Mouse (Mus musculus) fat pad, adult 2 months (tissue): ENCODE data around the gene Afg3l1.
"Not testable (repeated sequence)": the region's sequence is repeated elsewhere in the genome, so short reads cannot be mapped to it uniquely, and the experiment has no call there.

Source experiments
- DNase-seq: peaks from one replicate; pipeline ENCODE4 v3.0.0-alpha.2; 2011; ENCODE audit warnings: low read depth, low spot score; ENCODE audit errors: extremely low read depth

The Afg3l1 gene

DNA sequence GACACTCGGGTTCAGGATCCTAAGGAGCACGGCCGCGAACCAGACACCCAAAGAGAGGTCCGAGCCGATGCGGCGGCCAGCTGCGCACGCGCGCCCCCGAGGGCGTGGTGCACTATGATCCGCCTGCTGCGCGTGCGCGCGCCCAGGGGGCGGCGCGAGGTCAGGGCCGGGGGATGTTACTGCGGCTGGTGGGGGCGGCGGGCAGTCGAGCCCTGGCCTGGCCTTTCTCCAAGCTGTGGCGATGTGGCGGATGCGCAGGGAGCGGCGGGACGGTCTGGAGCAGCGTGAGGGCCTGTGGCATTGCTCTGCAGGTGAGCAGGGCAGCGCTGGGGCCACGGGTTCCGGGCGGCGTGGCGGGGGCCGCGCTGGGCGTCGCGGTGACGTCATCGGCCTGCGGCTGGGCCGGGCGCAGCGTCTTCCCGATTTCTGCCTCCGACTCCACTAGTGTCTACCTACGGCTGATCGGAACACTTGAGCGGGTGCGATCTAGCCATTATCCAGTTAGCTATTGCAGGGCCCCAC lies at the start of gene Afg3l1:
Gene Afg3l1 (plus strand): TSS at position 167 of the 522 bp plus-strand sequence.
- no peak for DNase-seq

DNA sequence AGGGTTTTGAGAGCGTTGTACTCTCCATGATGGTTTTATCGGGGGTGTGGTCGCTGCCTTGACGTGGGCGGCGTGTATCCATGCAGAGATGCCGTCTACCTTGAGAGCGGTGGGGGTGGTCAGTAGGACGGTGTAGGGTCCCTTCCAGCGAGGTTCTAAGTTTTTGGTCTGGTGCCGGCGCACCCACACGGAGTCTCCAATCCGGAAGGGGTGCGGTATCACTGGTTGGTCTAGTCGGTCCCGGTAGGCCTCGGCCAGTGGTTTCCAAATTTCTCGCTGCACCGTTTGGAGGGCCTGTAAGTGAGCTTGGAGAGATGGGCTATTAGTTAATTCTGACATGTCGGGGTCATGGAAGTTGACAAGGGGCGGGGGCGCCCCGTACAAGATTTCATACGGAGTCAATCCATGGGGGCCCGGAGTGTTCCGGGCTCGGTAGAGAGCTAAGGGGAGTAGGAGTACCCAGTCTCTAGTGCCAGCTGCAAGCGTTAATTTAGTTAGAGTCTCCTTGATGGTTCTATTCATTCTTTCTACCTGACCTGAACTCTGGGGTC lies 49.3 kb upstream of the Afg3l1 start:
- no peak for DNase-seq

DNA sequence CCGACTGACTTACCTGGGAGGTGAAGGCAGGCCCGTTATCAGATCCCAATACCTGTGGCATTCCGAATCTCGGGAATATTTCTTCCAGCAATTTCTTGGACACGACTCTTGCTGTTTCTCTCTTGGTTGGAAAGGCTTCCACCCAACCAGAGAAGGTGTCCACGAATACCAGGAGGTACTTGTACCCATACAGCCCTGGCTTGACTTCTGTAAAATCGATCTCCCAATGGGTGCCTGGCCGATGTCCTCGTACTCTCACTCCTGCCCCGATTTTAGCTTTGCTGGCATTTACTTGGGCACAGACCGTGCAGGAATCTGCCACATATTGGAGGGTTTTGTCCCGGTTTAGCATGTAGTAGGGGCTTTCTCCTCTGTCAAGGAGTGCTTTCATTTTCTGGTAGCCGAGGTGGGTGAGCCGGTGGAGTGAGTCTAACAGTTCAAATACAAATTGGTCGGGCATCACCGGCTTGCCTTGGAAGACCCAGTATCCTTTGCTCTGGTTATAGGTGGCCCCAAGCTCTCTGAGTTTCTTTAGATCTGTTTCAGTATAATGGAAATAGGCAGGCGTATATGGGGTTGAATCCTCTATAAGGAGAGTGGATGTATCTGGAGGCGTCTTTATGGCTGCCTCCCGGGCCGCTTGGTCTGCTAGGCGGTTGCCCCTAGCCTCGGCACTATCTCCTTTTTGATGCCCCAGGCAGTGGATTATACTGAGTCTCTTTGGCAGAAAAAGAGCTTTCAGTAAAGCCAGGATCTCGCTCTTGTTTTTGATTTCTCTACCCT lies 48.6 kb upstream of the Afg3l1 start:
- DNase-seq, result no peak

DNA sequence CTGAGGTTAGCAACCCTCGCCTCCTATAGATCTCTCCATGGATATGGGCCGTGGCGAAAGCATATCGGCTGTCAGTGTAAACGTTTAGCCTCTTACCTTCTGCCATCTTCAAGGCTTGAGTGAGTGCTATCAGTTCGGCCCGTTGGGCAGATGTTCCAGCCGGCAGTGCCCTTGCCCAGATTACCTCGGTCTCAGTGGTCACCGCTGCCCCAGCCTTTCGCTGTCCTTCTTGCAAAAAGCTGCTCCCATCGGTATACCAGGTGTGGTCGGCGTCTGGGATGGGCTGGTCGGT lies 48.0 kb upstream of the Afg3l1 start:
- not testable (repeated sequence) for DNase-seq

DNA sequence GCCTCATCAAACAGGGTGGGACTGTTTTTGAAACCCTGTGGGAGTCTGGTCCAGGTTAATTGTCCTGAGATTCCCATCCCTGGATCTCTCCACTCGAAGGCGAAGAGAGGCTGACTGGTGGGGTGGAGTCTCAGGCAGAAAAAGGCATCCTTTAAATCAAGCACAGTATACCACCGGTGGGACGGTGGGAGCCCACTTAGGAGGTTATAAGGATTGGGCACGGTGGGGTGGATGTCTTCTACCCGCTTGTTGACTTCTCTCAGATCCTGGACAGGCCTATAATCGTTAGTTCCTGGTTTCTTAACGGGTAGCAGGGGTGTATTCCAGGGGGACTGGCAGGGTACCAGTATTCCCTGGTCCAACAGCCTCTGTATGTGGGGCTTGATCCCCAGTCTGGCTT lies 46.8 kb upstream of the Afg3l1 start:
- not testable (repeated sequence) for DNase-seq

DNA sequence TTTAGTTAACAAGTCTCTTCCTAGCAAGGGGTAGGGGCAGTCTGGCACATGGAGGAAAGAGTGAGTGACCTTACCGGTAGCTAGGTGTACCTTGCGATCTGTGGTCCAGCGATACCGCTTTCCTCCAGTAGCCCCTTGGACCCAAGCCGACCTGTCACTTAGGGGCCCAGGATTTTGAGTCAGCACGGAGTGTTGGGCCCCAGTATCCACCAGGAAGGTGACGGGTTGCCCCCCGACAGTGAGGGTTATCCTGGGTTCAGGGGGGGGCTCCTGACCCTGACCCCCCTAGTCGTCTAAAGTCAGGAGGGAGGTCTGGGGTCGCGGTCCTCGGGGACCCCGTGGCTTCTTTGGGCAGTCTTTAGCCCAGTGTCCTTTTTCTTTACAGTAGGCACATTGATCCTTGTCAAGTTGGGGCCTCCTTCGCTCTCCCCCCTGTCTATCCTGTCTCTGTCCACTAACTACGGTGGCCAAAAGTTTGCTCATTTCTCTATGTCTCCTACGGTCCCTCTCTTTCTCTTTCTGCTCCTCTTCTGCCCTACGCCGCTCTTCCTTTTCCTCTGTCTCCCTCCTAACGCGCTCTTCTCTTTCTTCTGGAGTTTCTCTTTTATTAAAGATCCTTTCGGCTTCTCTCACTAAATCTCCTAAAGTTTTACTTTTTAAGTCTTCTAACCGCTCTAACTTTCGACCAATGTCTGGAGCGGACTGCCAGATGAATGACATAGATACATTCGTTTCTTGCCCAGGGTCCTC lies 45.9 kb upstream of the Afg3l1 start:
- no peak for DNase-seq

DNA sequence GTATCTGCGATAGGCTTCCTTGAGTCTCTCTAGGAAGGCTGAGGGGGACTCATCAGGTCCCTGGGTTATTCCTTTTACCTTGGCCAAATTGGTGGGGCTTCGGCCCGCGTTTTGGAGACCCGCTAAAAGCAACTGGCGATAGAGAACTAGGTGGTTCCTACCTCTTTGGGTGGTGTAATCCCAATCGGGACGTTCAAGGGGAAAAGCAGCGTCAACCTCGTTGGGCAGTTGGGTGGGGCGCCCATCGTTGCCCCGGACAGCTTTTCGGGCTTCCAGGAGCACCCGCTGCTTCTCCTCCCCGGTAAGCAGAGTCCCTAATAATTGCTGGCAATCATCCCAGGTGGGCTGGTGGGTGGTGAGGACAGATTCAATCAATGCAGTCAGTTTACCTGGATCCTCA lies 45.3 kb upstream of the Afg3l1 start:
- no peak for DNase-seq

DNA sequence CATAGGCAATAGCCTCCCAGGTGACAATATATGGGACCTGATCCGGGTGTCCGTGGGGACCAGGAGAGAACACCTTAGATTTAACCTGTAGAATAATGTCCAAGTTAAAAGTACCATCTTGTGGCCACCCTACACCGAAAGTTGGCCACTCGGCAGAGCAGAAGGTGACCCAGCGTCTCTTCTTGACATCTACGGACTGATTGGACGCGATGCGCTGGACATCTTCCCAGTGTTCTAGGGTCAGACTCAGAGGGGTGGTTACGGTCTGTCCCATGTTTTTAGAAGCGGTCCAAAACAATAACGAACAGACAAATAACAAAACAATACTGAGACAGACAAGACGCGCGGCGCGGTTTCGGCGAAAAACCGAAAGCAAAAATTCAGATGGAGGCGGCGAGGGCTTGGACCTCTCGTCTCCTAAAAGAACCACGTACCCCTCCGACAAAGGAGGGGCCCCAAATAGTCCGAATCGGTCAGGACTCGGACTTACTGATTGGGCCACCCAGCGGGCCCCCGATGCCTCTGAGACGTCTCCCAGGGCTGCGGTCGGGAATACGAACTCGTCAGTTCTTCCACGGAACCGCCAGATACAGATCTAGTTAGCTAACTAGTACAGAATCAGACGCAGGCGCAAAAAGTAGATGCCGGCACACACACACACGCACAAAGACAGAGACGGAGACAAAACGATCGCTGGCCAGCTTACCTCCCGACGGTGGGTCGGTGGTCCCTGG lies 44.3 kb upstream of the Afg3l1 start:
- not testable (repeated sequence) for DNase-seq

DNA sequence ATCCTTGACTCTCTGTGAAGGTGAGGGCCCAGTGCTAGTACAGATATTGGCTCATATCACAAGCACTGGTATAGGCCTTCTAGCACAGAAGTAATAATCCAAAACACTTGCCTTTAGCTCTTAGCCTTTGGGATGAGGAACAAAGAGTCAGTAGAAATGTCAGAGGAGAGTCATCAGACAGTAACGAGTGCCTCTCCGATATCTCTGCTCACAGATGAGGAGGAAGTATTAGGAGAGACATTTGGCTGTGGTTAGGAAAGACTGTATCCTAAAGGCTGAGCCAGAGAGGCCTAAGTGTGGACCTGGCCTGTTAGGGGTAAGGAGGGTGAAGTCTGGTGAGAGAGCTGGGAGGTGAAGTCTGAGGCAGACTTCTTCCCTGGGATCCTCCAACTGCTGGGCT lies 35.9 kb upstream of the Afg3l1 start:
- DNase-seq, result no peak

DNA sequence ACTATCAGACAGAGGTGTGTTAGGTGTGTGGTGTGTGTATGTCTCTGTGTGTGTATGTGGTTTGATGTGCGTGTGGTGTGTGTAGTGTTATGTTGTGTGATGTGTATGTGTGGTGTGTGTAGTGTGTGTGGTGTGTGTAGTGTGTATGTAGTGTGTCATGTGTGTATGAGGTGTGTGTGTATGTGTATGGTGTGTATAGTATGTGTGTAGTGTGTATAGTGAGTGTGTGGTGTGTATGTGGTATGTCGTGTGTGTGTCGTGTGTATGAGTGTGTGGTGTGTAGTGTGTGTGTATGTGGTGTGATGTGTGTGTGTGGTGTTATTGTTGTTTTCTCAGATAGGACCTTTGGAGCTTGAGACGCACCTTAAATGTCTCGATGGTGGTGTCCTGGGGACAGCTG lies 35.4 kb upstream of the Afg3l1 start:
- no peak for DNase-seq

DNA sequence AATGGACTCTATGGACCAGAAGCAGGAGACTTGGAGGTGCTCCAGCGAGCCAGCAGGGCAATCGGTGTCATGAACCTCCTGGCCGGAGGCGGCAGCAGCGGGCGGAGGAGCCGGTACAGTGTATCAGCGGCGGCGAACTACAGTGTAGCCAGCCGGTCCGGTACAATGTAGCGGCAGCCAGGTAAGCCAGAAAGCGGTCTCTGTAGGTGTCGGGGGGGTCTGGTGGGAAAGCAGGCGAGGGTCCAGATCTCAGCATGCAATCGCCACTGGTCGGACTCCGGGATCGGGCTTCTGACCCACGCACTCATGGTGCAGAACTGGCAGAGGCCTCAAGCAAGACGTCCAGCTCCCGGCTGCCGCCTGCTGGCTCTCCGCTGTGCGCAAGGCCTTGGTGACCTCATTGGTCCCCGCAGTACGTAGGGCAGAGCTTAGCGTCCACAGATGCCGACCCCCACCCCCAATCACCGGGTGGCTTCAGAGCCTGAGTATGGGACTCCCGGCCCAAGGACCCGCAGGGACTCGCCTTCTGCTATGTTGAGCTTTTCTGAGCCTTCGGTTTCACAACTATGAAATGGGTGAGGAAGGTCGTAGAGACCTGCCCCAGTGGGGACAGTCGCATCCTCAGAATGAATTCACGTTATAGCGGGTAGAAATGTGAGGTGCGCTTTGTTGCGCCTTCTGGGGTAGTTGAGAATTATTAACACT lies 34.7 kb upstream of the Afg3l1 start:
- DNase-seq, result peak; percentile 25

DNA sequence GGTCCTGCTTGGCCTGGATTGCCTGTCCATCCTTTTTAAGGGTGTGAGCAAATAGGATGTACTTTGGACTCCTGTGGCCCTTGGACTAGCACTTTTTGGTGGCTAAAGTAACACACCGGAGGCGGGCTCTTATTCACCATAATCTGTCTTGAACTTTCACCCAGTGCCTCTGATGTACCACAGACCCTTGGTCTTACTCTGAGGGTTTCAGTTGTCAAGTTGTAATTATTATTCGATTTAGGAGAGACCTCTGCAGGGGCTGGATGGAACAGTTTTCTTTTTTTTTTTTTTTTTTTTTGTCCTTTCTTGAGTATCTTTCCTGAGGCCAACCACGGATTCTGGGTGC lies 34.2 kb upstream of the Afg3l1 start:
- no peak for DNase-seq

DNA sequence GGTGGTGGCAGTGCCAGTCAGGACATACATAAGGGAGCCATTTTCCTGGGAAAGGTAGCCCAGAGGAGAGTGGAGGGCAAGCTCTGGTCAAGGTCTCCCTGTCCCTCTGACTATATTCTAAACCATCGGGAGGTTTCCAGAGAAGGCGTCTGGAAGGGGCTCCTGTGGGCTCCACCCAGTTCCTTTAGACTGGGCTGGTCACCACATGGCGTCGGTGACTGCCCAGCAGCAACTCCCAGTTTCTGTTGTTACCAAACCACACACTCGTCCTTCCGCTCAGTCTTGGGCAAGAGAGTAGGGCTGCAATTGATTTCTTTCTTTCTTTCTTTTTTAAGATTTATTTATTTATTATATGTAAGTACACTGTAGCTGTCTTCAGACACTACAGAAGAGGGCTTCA lies 33.6 kb upstream of the Afg3l1 start:
- DNase-seq, result no peak

DNA sequence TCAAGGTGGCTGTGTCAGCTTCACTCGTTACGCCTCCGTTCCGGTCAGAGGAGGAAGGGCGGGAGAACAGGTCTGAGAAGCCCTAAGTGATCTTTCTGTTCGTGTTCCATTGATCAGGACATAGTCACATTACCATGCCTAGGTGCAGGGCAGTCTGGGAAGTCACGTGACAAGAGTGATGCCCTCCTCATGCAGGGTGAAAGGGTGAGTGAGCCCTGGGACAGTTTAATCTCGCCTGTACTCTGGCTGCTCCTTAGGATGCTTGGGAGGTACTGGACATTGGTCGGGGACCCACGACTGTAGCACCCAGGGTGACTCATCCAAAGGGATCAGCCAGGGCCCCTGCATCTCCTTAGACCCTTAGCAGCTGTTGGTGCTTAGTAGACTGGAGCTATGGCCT lies 31.7 kb upstream of the Afg3l1 start:
- no peak for DNase-seq

DNA sequence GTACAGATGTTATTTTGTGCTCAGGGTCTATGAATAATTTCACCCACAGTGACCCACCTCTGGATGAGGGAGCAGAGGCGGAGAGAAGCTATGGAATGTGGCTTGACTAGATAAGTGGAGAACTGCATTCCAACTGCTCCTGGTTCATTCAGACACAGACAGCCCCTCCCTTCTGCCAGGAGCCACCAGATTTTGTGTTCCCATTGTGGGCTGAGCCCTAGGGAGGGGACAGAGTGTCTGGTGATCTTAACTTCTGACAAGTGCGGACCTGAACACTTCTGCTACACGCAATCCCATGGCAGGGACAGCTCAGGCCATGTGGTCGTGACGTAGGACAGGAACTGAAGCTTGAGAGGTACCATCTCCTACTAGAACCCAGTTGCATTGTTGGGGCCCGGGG lies 30.9 kb upstream of the Afg3l1 start:
- peak; percentile 78 for DNase-seq

DNA sequence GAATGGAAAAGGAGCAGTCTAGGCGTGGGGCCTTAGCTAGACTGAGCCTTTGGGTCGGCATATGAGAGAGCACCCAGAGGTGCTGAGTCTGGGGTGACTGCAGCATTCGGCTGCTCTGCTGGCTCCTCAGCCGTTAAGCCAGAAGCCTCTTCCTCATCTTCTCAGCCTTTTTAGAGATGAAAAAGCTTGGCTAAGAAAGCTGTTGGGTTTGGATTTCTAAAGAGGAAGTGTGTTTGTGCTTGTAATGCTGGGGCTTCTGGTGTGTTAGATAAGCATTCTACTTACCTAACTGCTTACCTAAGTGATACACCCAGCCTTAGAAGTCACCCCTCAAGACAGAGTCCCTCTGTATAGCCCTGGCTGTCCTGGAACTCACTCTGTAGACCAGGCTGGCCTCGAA lies 26.9 kb upstream of the Afg3l1 start:
- DNase-seq, result no peak

DNA sequence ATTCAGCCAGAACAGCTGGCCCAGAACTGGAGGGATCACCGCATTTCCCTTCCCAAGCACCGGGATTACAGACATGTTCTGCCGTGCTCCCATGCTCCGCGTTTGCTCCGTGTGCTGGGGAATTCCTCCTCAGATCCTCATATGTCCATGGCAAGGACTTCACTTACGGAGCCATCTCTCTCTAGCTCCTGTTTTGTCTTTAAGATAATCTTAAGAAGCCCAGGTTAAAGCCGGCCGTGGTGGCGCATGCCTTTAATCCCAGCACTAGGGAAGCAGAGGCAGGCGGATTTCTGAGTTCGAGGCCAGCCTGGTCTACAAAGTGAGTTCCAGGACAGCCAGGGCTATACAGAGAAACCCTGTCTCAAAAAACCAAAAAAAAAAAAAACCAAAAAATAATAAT lies 26.0 kb upstream of the Afg3l1 start:
- not testable (repeated sequence) for DNase-seq

DNA sequence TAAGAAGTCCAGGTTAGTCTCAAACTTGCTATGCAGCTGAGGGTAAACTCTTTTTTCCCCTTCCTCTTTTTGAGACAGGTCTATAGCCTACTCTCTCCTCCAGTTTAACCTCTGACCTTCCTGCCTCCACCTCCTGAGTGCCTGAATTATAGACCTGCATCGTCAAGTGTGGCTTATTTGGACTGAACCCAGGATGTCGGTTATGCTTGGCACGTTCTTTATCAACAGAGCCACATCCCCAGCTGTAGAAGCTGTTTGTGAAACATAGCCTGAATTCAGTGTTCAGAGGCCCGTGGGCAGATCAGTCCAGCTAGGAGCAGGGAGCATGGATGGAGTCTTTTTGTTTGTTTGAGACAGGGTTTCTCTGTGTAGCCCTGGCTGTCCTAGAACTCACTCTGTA lies 25.6 kb upstream of the Afg3l1 start:
- DNase-seq, result no peak

DNA sequence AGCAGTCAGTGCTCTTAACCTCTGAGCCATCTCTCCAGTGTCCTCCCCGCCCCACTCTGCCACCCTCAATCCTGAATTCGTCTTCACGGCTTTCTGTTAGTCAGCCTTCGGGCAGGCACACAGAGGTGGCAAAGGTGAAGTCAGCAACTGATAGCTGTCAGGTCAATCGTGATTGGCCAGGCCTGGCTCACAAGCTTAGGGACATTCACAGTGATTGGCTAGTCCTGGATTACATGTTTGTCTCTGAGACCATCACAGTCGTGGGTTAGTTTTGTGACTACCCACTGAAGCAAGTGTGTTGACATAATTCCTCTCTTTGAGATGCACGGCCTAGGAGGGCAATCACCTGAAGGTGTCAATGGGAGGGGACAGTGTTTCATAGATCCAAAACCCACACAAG lies 24.4 kb upstream of the Afg3l1 start:
- DNase-seq, result no peak

DNA sequence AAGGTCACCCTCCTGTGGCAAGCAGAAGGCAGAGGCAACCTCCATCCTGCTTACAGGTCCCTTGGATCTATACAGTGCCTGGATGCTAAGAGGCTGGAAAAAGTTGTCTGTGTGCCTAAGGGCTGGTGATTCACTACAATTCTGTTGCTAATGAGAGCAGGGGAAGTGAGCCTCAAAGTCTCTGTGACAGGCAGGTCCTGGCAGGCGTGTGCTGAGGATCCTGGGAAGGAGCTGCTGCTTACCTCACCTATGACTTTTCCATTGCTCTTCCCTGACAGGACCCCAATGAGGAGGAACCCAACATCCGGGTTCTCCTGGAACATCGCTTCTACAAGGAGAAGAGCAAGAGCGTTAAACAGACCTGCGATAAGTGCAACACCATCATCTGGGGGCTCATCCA lies 23.8 kb upstream of the Afg3l1 start:
- no peak for DNase-seq

DNA sequence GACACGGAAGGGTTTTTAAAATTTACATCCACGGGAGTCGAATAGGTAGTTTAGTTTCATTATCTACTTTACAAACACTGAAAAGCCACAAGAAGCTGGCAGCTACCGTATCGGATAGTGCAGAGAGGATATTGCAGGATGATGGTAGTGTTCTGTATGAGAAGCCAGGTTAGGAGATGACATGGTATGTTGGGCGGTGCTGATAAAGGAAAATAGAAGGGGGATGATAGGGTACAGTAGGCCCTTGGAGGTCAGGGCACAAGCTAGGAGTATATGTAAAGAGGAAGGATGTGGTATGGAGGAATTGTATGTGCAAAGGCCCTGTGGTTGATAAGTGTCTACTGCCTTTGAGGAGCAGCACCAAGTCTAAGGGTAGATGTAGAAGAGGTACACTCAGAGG lies 23.1 kb upstream of the Afg3l1 start:
- DNase-seq, result no peak
